Mouse (Mus musculus) megakaryocyte progenitor cell, adult 5-6 weeks (primary cell): ENCODE data around the gene Clpsl2. TPM values are rescaled to one million over a fixed set of nuclear protein-coding genes. Genes with fewer than 3 reads are reported as not detected.
A peak's percentile ranks its signal among the peaks of the same experiment; 100 is the strongest.
"Not testable (repeated sequence)": the region's sequence is repeated elsewhere in the genome, so short reads cannot be mapped to it uniquely, and the experiment has no call there.

ENCODE experiments used
- ATAC-seq: replicated peaks from 2 replicates; pipeline ENCODE4 v1.8.0; 2016; ENCODE audit warnings: mild to moderate bottlenecking, moderate TSS enrichment, inconsistent platforms; ENCODE audit not compliant: poor library complexity
- total RNA-seq, 2 experiments: library from RNA; stranded (forward) in 1 of 2; stranded (reverse) in 1 of 2; fragments of 157-497, 149-512 nt in 1 of 2; fragments of 200-1000 nt in 1 of 2; gene quantifications; 2 replicates each; pipeline versions ENCODE4 v1.2.3 to v1.2.4; 2015 to 2017

Gene Clpsl2
- total RNA-seq, 2 experiments from 2014 or later = not detected

DNA sequence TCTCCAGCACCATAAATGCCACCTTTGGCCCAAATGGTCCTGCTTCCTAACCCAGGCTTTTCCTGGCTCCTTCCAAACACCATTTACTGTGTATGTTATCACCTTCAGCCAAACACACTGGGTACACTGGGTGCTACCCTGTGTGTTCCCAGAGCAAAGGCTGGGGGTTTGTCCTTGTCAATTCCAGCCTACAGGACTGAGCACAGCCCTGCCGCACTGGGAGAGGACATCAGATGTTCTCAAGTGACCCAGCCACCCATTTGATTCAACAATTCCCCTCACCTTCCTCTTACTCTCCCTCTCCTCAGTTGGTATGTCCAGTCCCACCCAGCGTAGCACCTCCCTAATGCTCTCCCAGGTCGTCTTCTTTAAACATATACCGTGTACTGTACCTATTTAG is 28.6 kb upstream of the Clpsl2 start:
- no peak for ATAC-seq

DNA sequence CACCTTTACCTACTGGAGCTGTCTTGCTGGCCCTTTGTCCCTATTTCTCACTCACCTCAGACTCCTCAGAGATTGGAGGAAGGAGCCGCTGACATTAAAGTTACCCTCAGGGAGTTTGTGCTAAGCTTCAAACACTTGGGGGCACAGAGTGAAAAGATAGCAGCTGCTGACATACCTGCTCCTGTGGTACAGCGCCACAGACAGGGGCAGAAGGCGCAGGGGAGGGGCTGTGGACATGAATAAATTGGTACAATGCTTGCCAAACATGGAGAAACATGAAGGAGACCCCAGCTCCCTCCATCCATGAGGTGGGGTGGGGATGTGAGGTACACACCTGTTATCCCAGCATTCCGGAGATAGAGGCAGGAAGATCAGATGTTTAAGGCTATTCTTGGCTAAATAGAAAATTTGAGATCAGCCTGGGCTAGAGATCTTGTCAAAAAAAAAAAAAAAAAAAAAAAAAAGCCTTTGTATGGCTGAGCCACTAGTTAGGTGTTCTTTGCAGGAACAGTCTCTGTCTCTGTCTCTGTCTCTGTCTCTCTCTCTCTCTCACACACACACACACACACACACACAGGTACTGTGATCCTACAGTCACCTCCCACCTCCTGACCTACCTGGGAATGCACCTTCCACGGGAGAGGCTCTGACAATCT is 28.0 kb upstream of the Clpsl2 start:
- no peak for ATAC-seq

DNA sequence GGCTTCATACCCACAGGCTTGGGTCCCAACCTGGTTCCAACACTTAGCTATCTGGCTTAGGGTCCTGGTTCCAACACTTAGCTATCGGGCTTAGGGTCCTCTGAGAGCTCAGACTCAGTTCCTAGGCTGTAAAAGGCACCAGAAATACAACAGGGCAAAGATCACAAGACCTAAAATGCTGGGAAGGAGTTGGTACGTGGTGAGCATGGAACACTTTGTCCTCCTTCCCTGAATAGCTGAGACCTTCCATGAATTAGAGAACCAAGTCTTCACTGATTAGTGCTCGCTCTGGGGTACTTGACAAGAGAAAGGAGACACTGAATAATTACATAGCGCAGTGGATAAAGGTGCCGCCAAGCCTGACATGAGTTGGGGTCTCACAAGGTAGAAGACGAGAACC is 27.3 kb upstream of the Clpsl2 start:
- ATAC-seq = no peak

- ATAC-seq = peak; percentile 59
These were observed 26.4 kb upstream of the Clpsl2 start for GRCm38 (mm10) chr17:28522623-28523354.

- ATAC-seq = no peak
These were observed 25.7 kb upstream of the Clpsl2 start for GRCm38 (mm10) chr17:28523355-28524008.

- 0 out of 2 replicates have a peak, but pooled peaks have one; percentile 7 for ATAC-seq
These were observed 25.1 kb upstream of the Clpsl2 start for GRCm38 (mm10) chr17:28524009-28524695.

DNA sequence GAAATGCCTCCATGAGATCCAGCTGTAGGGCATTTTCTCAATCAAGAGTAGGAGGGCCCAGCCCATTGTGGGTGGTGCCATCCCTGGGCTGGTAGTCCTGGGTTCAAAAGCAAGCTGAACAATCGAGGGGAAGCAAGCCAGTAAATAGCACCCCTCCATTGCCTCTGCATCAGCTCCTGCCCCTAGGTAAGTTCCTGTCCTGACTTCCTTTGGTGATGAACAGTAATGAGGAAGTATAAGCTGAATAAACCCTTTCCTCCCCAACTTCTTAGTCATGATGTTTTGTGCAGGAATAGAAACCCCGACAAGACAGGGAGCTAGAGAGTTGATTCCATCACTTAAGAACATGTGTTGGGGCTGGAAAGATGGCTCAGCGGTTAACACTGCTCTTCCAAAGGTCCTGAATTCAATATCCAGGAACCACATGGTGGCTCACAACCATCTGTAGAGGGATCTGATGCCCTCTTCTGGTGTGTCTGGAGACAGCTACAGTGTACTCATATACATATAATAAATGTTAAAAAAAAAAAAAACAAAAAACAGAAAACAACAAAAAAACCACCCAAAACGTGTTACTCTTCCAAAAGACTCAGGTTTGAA is 24.3 kb upstream of the Clpsl2 start:
- no peak for ATAC-seq

DNA sequence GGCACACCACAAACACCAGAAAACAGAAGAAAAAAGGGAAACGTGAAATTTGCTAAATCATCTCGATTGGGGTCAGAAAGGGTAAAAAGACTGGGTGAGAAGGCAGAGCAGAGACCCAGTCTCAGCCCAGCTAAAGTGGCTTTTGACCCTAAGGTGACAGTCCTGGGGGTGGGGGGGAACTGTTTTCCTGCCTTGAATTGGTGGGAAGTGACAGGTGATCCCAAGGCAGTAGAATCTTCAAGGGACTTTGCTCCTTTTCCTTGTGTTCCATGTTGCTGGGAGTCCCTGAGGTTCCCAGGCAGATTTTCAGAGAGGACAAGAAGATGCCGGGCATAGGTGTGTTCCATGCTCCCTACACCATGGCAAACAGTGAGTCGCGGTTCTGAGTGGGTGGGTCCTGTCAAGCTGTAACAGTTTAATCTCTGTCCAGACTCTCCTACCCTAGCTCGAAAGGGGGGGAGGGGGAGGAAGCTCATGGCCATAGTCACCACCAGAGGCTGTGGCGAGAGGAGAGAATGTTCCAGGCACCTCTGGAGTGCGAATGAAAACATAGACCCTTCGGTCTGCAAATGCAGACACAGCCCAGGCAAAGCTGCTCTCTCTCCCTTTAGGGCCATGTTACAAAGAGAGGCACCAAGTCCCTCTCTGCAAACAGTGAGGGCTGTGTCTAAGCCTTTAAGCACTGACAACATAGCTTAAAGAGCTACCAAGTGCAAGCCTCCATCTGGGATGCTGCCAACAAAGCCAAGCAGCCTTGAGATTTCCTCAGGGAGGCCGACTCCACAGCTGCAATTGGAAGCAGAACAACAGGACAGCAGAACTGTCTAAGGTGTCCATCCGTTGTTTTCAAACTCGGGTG is 21.8 kb upstream of the Clpsl2 start:
- ATAC-seq = no peak

- ATAC-seq = peak; percentile 78
These were observed 21.2 kb upstream of the Clpsl2 start for GRCm38 (mm10) chr17:28528043-28528351.

DNA sequence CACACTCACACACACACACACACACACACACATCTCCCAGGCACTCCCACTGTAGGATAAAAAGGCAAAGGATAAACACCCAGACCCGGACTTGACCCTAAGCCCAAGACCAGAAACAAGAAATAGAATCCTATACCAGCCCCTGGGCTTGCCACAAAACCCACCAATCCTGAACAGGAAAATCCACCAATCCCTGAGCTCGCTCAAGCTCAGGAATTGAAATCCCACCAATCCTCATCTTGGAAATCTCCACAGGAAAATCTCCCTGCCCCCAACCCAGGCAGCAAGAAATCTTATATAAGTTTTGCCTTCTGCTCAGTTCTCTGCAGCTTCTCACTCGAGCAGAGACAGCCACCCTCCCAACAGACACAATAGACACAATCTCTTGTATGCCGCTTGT is 20.1 kb upstream of the Clpsl2 start:
- ATAC-seq = no peak

GRCm38 (mm10) chr17:28530506-28530905 is 18.7 kb upstream of the Clpsl2 start, which contains the start of gene Armc12:
TSS of gene Armc12 (plus strand) at chr17:28530806.
- no peak for ATAC-seq

DNA sequence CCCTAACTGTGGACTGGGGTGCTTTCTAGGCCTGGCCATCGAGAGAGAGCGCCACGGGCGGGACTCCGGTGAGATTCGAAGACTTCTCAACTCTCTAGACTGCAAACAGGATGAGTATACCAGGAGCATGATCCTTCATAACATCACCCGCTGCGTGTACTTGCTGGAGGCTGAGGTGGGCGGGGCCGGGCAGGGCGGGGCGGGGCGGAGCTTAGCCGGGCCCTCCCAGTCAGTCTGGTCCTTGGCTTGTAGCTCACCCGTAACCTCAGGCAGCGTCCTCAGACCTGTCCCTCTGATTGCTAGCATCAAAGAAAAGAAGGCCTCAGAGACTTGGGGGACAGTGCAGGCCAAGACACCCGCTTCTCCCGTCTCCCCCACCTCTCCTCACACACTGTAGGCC is 17.3 kb upstream of the Clpsl2 start:
- peak; percentile 51 for ATAC-seq

GRCm38 (mm10) chr17:28532557-28532956 is 16.7 kb upstream of the Clpsl2 start:
- ATAC-seq = peak; percentile 53

- no peak for ATAC-seq
These were observed 15.9 kb upstream of the Clpsl2 start for GRCm38 (mm10) chr17:28533327-28533726.

DNA sequence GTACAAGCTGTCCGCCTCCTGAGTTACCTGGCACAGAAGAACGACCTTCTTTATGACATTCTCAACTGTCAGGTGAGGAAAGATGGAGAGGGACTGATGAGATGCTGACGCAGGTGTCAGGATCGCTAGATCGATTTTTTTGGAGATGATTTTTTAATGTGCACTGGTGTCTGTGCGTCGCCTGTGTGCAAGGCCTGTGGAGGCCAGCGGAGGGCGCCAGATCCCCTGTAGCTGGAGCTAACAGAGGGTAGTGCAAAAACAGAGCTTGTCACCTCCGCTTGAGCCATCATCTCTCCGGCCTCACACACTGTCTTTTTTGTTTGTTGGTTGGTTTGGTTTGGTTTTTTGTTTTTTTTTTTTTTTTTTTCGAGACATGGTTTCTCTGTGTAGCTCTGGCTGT is 11.3 kb upstream of the Clpsl2 start:
- ATAC-seq = no peak

DNA sequence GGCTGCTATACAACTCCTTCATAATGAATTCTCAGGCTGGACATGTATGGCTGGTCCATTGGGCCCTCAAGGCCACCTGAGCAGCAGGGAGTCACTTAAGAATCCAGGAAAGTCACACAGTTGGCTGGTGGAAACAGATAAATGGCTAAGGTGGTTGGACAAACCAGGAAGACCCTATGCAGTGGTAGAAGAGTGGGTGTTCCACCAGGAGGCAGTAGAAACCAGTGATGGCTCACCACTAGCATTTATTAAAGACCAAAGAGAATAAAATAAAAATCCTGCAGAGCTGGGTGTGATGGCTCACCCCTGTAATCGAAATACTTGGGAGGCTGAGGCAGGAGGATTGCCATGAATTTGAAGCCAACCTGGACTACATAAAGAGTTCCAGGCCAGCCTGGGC is 2.3 kb upstream of the Clpsl2 start:
- no peak for ATAC-seq

DNA sequence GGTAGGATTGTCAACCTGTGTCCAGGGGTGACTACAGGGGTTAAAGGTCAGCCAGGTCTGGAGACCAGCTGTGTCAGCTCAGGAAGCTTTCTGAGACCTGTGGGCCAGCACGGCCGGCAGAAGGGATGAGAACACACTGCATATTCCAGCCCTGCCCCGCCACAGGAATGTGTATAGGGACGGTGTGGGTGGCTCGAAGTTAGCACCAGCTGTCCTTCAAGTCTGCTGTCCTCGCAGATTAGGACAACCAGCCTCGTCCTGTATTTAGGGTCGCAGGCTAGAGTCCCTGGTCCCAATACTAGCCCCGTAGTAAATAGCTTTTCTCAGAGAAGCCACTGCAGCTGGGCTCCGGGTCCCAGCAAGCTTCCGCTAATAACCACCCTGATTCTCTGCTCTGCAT is 661 bp upstream of the Clpsl2 start:
- no peak for ATAC-seq

GRCm38 (mm10) chr17:28553040-28553793 is 4.0 kb downstream of the Clpsl2 start:
- ATAC-seq = peak; percentile 76

DNA sequence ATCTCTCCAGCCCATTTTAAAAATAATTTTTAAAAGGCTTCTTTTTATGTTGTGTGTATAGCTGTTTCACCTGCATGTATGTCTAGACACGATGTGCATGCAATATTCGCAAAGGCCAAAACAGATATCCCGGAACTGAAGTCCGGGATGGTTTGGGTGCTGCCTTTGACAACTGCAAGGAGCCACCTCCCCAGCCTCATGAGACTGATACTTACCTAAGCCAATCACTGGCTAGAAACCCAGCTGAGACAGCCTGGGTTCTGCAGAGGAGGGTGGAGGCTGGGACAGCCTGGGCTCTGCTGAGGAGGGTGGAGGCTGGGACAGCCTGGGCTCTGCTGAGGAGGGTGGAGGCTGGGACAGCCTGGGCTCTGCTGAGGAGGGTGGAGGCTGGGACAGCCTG is 4.8 kb downstream of the Clpsl2 start:
- ATAC-seq = not testable (repeated sequence)
